Mouse (Mus musculus): Measurements from ENCODE around the gene Spocd1. TPM values are rescaled to one million over a fixed set of nuclear protein-coding genes. Genes with fewer than 3 reads are reported as not detected.

The Spocd1 gene
- polyA plus RNA-seq, 1 experiment, result 0.25 TPM

DNA sequence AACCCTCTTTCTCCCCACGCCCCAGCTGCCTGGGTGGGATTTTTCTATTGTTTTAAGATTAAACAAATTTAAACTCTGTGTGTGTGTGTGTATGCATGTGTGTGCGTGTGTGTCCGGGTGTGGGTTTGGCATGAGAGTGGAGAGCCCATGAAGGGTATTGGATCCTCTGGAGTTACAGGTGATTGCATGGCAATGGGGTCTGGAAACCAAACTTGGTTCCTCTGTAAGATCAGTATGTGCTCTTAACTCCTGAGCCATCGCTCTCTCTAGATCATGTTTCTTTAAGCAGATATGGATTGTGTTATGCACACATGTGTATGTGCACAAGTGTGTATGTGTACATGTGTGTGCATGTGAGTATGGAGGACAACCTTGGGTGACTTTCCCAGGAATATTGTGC lies 14.4 kb upstream of the Spocd1 start:
- no peaks in the 10 kb centered on the region for H3K9me3 ChIP-seq (replicated peaks; ENCODE audit: control insufficient read depth, insufficient read depth, low read length, poor library complexity, severe bottlenecking)
- H3K9ac ChIP-seq (ENCODE audit: low read depth, poor library complexity, severe bottlenecking), result no peak overlapping the region
- H3K27me3 ChIP-seq (ENCODE audit: control insufficient read depth, insufficient read depth, low read length, poor library complexity, severe bottlenecking), result no peaks in the 10 kb centered on the region
- H3K36me3 ChIP-seq (ENCODE audit: control insufficient read depth, insufficient read depth, low read length, poor library complexity, severe bottlenecking), result no peaks in the 10 kb centered on the region
- H3K27ac ChIP-seq (ENCODE audit: insufficient read depth, low read length), result no peak overlapping the region
- H3K4me3 ChIP-seq (ENCODE audit: low read depth, low read length), result no peak overlapping the region
- peaks cover 2% of the 10 kb centered on the region for H3K4me1 ChIP-seq (ENCODE audit: control insufficient read depth, insufficient read depth, low read length)
- TF ChIP-seq EP300 (IDR thresholded peaks at IDR 0.05; ENCODE audit: insufficient read depth, low read depth, low read length) (no peak), CTCF (IDR thresholded peaks at IDR 0.05; ENCODE audit: low read depth, low read length) (no peak), POLR2A (IDR thresholded peaks at IDR 0.05; ENCODE audit: insufficient read depth, low read length) (no peak)

DNA sequence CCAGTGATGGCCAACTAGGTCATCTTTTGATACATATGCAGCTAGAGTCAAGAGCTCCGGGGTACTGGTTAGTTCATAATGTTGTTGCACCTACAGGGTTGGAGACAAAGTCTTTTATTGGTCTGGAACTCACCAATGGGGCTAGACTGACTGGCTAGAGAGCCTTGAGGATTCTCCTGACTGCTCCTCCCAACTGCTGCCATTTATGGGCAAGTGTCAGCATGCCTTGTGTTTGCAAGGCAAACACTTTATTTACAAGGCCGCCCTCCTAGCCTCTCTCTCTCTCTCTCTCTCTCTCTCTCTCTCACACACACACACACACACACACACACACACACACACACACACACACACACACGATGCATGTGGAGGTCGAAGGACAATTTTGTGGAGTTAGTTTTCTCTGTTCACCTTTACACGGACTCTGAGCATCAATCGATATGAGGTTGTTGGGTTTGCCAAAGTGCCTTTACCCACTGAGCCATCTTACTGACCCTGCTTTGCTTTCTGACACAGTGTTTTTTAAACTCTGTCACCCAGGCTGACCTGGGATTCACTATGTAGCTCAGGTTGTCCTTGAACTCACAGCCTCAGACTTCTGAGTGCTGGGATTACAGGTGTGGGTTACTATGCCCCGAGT lies 13.6 kb upstream of the Spocd1 start:
- TF ChIP-seq CTCF (IDR thresholded peaks at IDR 0.05; ENCODE audit: low read depth, low read length), result no peak
- TF ChIP-seq POLR2A (IDR thresholded peaks at IDR 0.05; ENCODE audit: insufficient read depth, low read length), result no peak
- TF ChIP-seq EP300 (IDR thresholded peaks at IDR 0.05; ENCODE audit: insufficient read depth, low read depth, low read length), result no peak
- Histone ChIP-seq H3K36me3 (ENCODE audit: control insufficient read depth, insufficient read depth, low read length, poor library complexity, severe bottlenecking) (no peaks in the 10 kb centered on the region), H3K4me1 (ENCODE audit: control insufficient read depth, insufficient read depth, low read length) (peaks cover 2% of the 10 kb centered on the region), H3K9ac (ENCODE audit: low read depth, poor library complexity, severe bottlenecking) (no peak overlapping the region), H3K27me3 (ENCODE audit: control insufficient read depth, insufficient read depth, low read length, poor library complexity, severe bottlenecking) (no peaks in the 10 kb centered on the region), H3K9me3 (replicated peaks; ENCODE audit: control insufficient read depth, insufficient read depth, low read length, poor library complexity, severe bottlenecking) (no peaks in the 10 kb centered on the region), H3K27ac (ENCODE audit: insufficient read depth, low read length) (no peak overlapping the region), H3K4me3 (ENCODE audit: low read depth, low read length) (no peak overlapping the region)

- peaks cover 2% of the 10 kb centered on the region for H3K4me1 ChIP-seq (ENCODE audit: control insufficient read depth, insufficient read depth, low read length)
- H3K27me3 ChIP-seq (ENCODE audit: control insufficient read depth, insufficient read depth, low read length, poor library complexity, severe bottlenecking), result no peaks in the 10 kb centered on the region
- H3K36me3 ChIP-seq (ENCODE audit: control insufficient read depth, insufficient read depth, low read length, poor library complexity, severe bottlenecking), result no peaks in the 10 kb centered on the region
- H3K4me3 ChIP-seq (ENCODE audit: low read depth, low read length), result no peak overlapping the region
- no peak for TF ChIP-seq POLR2A (IDR thresholded peaks at IDR 0.05; ENCODE audit: insufficient read depth, low read length)
- TF ChIP-seq CTCF (IDR thresholded peaks at IDR 0.05; ENCODE audit: low read depth, low read length), result no peak
- no peak for TF ChIP-seq EP300 (IDR thresholded peaks at IDR 0.05; ENCODE audit: insufficient read depth, low read depth, low read length)
- H3K9ac ChIP-seq (ENCODE audit: low read depth, poor library complexity, severe bottlenecking), result no peak overlapping the region
- H3K27ac ChIP-seq (ENCODE audit: insufficient read depth, low read length), result no peak overlapping the region
- H3K9me3 ChIP-seq (replicated peaks; ENCODE audit: control insufficient read depth, insufficient read depth, low read length, poor library complexity, severe bottlenecking), result no peaks in the 10 kb centered on the region
Measured at GRCm38 (mm10) chr4:129916159-129916558, 12.9 kb upstream of the Spocd1 start.

DNA sequence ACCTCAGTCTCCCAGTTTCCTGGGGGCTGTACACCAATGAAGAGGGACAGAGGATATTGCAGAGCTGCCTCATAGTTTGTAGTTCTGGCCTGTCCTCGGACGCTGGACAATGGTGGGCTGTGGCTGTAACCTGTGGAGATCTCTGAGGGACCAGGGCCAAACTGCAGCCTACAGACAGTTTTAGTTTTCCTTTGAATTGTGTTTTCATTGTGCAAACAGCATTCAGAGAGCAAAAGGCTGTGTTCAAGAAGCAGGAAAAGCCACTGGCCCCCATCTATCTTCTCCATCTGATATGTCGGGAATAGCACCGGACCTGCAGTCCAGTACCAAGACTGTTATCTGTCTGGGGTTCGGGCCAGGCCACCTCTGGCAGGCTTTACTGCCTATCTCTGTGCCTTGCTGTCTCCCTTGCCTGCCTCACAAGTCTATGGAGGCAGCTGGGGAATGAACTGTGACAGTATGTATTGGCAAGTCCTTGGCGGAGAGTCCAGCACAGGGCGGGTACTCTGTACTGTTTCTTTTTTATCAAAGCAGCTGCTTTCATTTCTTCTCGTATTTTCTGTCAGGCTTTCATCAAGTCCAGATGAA lies 11.9 kb upstream of the Spocd1 start:
- H3K27ac ChIP-seq (ENCODE audit: insufficient read depth, low read length), result no peak overlapping the region

DNA sequence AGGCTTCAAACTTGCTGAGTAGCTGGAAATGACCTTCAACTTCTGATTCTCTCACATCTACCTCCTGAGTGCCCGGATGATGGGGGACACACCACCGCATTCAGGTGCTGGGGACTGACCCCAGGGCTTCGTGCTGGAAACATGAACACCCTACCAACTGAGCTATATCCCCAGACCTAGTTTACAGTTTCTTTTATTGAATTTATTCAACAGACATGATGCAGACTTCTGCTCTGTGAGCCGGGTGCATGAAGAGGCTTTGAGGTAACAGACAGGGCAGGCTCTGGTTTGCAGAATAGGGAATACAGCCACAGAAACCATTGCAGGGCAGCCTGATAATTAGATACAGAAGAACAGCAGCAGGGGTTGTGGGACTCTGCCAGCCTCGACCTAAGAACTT lies 10.6 kb upstream of the Spocd1 start:
- Histone ChIP-seq H3K4me3 (ENCODE audit: low read depth, low read length) (no peak overlapping the region), H3K4me1 (ENCODE audit: control insufficient read depth, insufficient read depth, low read length) (peaks cover 2% of the 10 kb centered on the region), H3K9me3 (replicated peaks; ENCODE audit: control insufficient read depth, insufficient read depth, low read length, poor library complexity, severe bottlenecking) (no peaks in the 10 kb centered on the region), H3K27me3 (ENCODE audit: control insufficient read depth, insufficient read depth, low read length, poor library complexity, severe bottlenecking) (no peaks in the 10 kb centered on the region), H3K9ac (ENCODE audit: low read depth, poor library complexity, severe bottlenecking) (no peak overlapping the region), H3K36me3 (ENCODE audit: control insufficient read depth, insufficient read depth, low read length, poor library complexity, severe bottlenecking) (no peaks in the 10 kb centered on the region), H3K27ac (ENCODE audit: insufficient read depth, low read length) (no peak overlapping the region)
- no peak for TF ChIP-seq CTCF (IDR thresholded peaks at IDR 0.05; ENCODE audit: low read depth, low read length)
- no peak for TF ChIP-seq EP300 (IDR thresholded peaks at IDR 0.05; ENCODE audit: insufficient read depth, low read depth, low read length)
- TF ChIP-seq POLR2A (IDR thresholded peaks at IDR 0.05; ENCODE audit: insufficient read depth, low read length), result no peak

More for the DNA sequence above, 11.9 kb upstream of the Spocd1 start:
- Histone ChIP-seq H3K4me3 (ENCODE audit: low read depth, low read length) (no peak overlapping the region), H3K9ac (ENCODE audit: low read depth, poor library complexity, severe bottlenecking) (no peak overlapping the region), H3K27me3 (ENCODE audit: control insufficient read depth, insufficient read depth, low read length, poor library complexity, severe bottlenecking) (no peaks in the 10 kb centered on the region), H3K4me1 (ENCODE audit: control insufficient read depth, insufficient read depth, low read length) (peaks cover 2% of the 10 kb centered on the region), H3K36me3 (ENCODE audit: control insufficient read depth, insufficient read depth, low read length, poor library complexity, severe bottlenecking) (no peaks in the 10 kb centered on the region), H3K9me3 (replicated peaks; ENCODE audit: control insufficient read depth, insufficient read depth, low read length, poor library complexity, severe bottlenecking) (no peaks in the 10 kb centered on the region)
- TF ChIP-seq EP300 (IDR thresholded peaks at IDR 0.05; ENCODE audit: insufficient read depth, low read depth, low read length), result no peak
- TF ChIP-seq CTCF (IDR thresholded peaks at IDR 0.05; ENCODE audit: low read depth, low read length), result no peak
- TF ChIP-seq POLR2A (IDR thresholded peaks at IDR 0.05; ENCODE audit: insufficient read depth, low read length), result no peak

DNA sequence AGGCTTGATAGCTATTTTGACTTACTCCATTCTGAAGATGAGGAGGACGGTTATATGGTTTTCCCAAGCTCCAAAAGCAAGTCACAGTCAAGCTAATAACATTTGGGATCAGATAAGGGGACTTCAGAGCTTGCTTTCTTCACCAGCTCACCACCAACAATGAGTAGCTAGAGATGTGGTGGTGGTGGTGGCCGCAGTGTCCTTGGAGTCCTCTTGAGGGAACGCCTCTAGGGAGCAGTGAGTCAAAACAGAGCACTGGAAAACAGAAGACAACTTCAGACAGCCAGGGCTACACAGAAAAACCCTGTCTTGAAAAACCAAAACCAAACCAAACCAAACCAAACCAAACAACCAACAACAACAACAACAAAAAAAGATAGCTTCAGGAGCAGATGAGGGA lies 10.1 kb upstream of the Spocd1 start:
- Histone ChIP-seq H3K9me3 (replicated peaks; ENCODE audit: control insufficient read depth, insufficient read depth, low read length, poor library complexity, severe bottlenecking) (no peaks in the 10 kb centered on the region), H3K4me3 (ENCODE audit: low read depth, low read length) (no peak overlapping the region)

More for the DNA sequence above, 10.1 kb upstream of the Spocd1 start:
- Histone ChIP-seq H3K4me1 (ENCODE audit: control insufficient read depth, insufficient read depth, low read length) (peaks cover 2% of the 10 kb centered on the region), H3K9ac (ENCODE audit: low read depth, poor library complexity, severe bottlenecking) (no peak overlapping the region), H3K27ac (ENCODE audit: insufficient read depth, low read length) (no peak overlapping the region), H3K36me3 (ENCODE audit: control insufficient read depth, insufficient read depth, low read length, poor library complexity, severe bottlenecking) (no peaks in the 10 kb centered on the region), H3K27me3 (ENCODE audit: control insufficient read depth, insufficient read depth, low read length, poor library complexity, severe bottlenecking) (no peaks in the 10 kb centered on the region)
- TF ChIP-seq CTCF (IDR thresholded peaks at IDR 0.05; ENCODE audit: low read depth, low read length) (no peak), EP300 (IDR thresholded peaks at IDR 0.05; ENCODE audit: insufficient read depth, low read depth, low read length) (no peak), POLR2A (IDR thresholded peaks at IDR 0.05; ENCODE audit: insufficient read depth, low read length) (no peak)

Data from ES-Bruce4 (cell line).